Mouse (Mus musculus) liver, embryonic 11.5 days (tissue): ENCODE data around the gene Hs6st3. TPM values are rescaled to one million over a fixed set of nuclear protein-coding genes. Genes with fewer than 3 reads are reported as not detected.
"Not testable (repeated sequence)": the region's sequence is repeated elsewhere in the genome, so short reads cannot be mapped to it uniquely, and the experiment has no call there.

Experiments
- ATAC-seq: fragments of 200-750 bp; cut with Nextera tagmentation; replicated peaks from 2 replicates; pipeline ENCODE4 v1.8.0; 2017; ENCODE audit warnings: moderate number of reproducible peaks, mild to moderate bottlenecking, moderate TSS enrichment, moderate library complexity; ENCODE audit not compliant: low FRiP score
- DNase-seq: peaks from one replicate; pipeline ENCODE4 v3.0.0-alpha.2; 2017; ENCODE audit warnings: low spot score
- H3K27ac ChIP-seq: fragments of 300-500 bp; sonication (generic); 2 replicates; pipeline ENCODE4 v1.5.1; 2014; ENCODE audit warnings: mild to moderate bottlenecking, low read depth, low read length, control low read depth
- H3K27me3 ChIP-seq: fragments of 300-500 bp; sonication (generic); replicated peaks from 2 replicates; pipeline ENCODE4 v1.6.1; 2014; ENCODE audit warnings: low read length, mixed read lengths; ENCODE audit not compliant: control insufficient read depth, insufficient read depth
- H3K36me3 ChIP-seq: fragments of 300-500 bp; sonication (generic); 2 replicates; pipeline ENCODE4 v1.6.1; 2014; ENCODE audit warnings: mild to moderate bottlenecking, low read length, moderate library complexity, mixed read lengths; ENCODE audit not compliant: control insufficient read depth, insufficient read depth
- H3K4me1 ChIP-seq: fragments of 300-500 bp; sonication (generic); replicated peaks from 2 replicates; pipeline ENCODE4 v1.6.1; 2014; ENCODE audit warnings: low read length, mixed read lengths; ENCODE audit not compliant: control insufficient read depth, insufficient read depth
- H3K4me2 ChIP-seq: fragments of 300-500 bp; sonication (generic); 2 replicates; pipeline ENCODE4 v1.6.1; 2014; ENCODE audit warnings: mild to moderate bottlenecking, control low read depth, moderate library complexity
- H3K4me3 ChIP-seq: fragments of 300-500 bp; sonication (generic); 2 replicates; pipeline ENCODE4 v1.5.1; 2014; ENCODE audit warnings: low read depth, low read length, control low read depth
- H3K9ac ChIP-seq: fragments of 300-500 bp; sonication (generic); 2 replicates; pipeline ENCODE4 v1.6.1; 2014; ENCODE audit warnings: low read depth, low read length, control low read depth
- H3K9me3 ChIP-seq: fragments of 300-500 bp; sonication (generic); 2 replicates; pipeline ENCODE4 v1.6.1; 2016; ENCODE audit warnings: low read length, inconsistent platforms, mixed read lengths; ENCODE audit not compliant: control insufficient read depth
- WGBS: fragments of 180-500 bp; shearing (Covaris S2); extraction: QIAGEN DNeasy Blood & Tissue Kit; methylation state at CpG from one replicate; pipeline ENCODE4 v1.1.7; 2014; 5-methylcytosine and 5-hydroxymethylcytosine counted together
- polyA plus RNA-seq: library from polyadenylated mRNA; unstranded; fragments of >200 nt; fragmentation: Nextera tagmentation; extraction: Ambion mirVana; gene quantifications from 2 replicates; pipeline ENCODE4 v1.2.1, GENCODE M21; 2014

The Hs6st3 gene
- polyA plus RNA-seq, 1 experiment from 2014 or later, result not detected

- Histone ChIP-seq H3K4me2 (no peak overlapping the region), H3K4me3 (no peak overlapping the region), H3K27me3 (no peaks in the 10 kb centered on the region), H3K27ac (no peak overlapping the region), H3K9ac (no peak overlapping the region), H3K9me3 (no peaks in the 10 kb centered on the region), H3K4me1 (no peaks in the 10 kb centered on the region), H3K36me3 (no peaks in the 10 kb centered on the region)
- ATAC-seq (no peak), DNase-seq (no peak)
- WGBS, result 44% methylated on average over 4 of the region's 4 CpGs
Measured at GRCm38 (mm10) chr14:119585069-119585468, 446.9 kb downstream of the Hs6st3 start.

GRCm38 (mm10) chr14:119587365-119587764 lies 449.2 kb downstream of the Hs6st3 start:
- not testable (repeated sequence) for H3K4me1 ChIP-seq, H3K27me3 ChIP-seq, H3K9me3 ChIP-seq, H3K9ac ChIP-seq, H3K4me3 ChIP-seq, DNase-seq, H3K4me2 ChIP-seq, ATAC-seq, H3K36me3 ChIP-seq, H3K27ac ChIP-seq
- 82% methylated on average over 1 of the region's 1 CpGs for WGBS

GRCm38 (mm10) chr14:119604327-119604726 lies 466.2 kb downstream of the Hs6st3 start:
- no peak overlapping the region for H3K4me2 ChIP-seq
- no peak for DNase-seq
- 71% methylated on average over 14 of the region's 14 CpGs for WGBS
- ATAC-seq, result no peak
- H3K9ac ChIP-seq, result no peak overlapping the region
- H3K4me3 ChIP-seq, result no peak overlapping the region
- H3K4me1 ChIP-seq, result no peaks in the 10 kb centered on the region
- H3K36me3 ChIP-seq, result no peaks in the 10 kb centered on the region
- H3K9me3 ChIP-seq, result no peaks in the 10 kb centered on the region
- H3K27me3 ChIP-seq, result no peaks in the 10 kb centered on the region
- no peak overlapping the region for H3K27ac ChIP-seq

GRCm38 (mm10) chr14:119612793-119613192 lies 474.7 kb downstream of the Hs6st3 start:
- 77% methylated on average over 2 of the region's 2 CpGs for WGBS
- no peak for ATAC-seq

GRCm38 (mm10) chr14:119629127-119629526 lies 491.0 kb downstream of the Hs6st3 start:
- Histone ChIP-seq H3K27ac (no peak overlapping the region), H3K9ac (no peak overlapping the region), H3K4me1 (no peaks in the 10 kb centered on the region), H3K36me3 (no peaks in the 10 kb centered on the region), H3K4me3 (no peak overlapping the region), H3K27me3 (no peaks in the 10 kb centered on the region), H3K4me2 (no peak overlapping the region), H3K9me3 (no peaks in the 10 kb centered on the region)
- ATAC-seq, result no peak
- WGBS, result 67% methylated on average over 1 of the region's 1 CpGs
- DNase-seq, result no peak

More at GRCm38 (mm10) chr14:119612793-119613192, 474.7 kb downstream of the Hs6st3 start:
- Histone ChIP-seq H3K4me2 (no peak overlapping the region), H3K27me3 (no peaks in the 10 kb centered on the region), H3K9ac (no peak overlapping the region), H3K4me1 (no peaks in the 10 kb centered on the region), H3K9me3 (no peaks in the 10 kb centered on the region), H3K36me3 (no peaks in the 10 kb centered on the region), H3K4me3 (no peak overlapping the region), H3K27ac (no peak overlapping the region)
- no peak for DNase-seq

- no peaks in the 10 kb centered on the region for H3K9me3 ChIP-seq
- H3K4me3 ChIP-seq, result no peak overlapping the region
- WGBS, result 68% methylated on average over 3 of the region's 3 CpGs
- no peaks in the 10 kb centered on the region for H3K27me3 ChIP-seq
- H3K4me2 ChIP-seq, result no peak overlapping the region
- no peak overlapping the region for H3K9ac ChIP-seq
- no peaks in the 10 kb centered on the region for H3K36me3 ChIP-seq
- H3K4me1 ChIP-seq, result no peaks in the 10 kb centered on the region
- ATAC-seq (no peak), DNase-seq (no peak)
- H3K27ac ChIP-seq, result no peak overlapping the region
Measured at GRCm38 (mm10) chr14:119633090-119633489, 494.9 kb downstream of the Hs6st3 start.

GRCm38 (mm10) chr14:119633626-119634025 lies 495.5 kb downstream of the Hs6st3 start:
- Histone ChIP-seq H3K27ac (no peak overlapping the region), H3K9ac (no peak overlapping the region), H3K4me3 (no peak overlapping the region), H3K4me2 (no peak overlapping the region), H3K36me3 (no peaks in the 10 kb centered on the region), H3K27me3 (no peaks in the 10 kb centered on the region), H3K9me3 (no peaks in the 10 kb centered on the region), H3K4me1 (no peaks in the 10 kb centered on the region)
- no peak for DNase-seq
- 80% methylated on average over 3 of the region's 3 CpGs for WGBS
- no peak for ATAC-seq

- Histone ChIP-seq H3K27me3 (no peaks in the 10 kb centered on the region), H3K4me3 (no peak overlapping the region), H3K27ac (no peak overlapping the region), H3K36me3 (no peaks in the 10 kb centered on the region), H3K4me2 (no peak overlapping the region), H3K9ac (no peak overlapping the region), H3K4me1 (no peaks in the 10 kb centered on the region), H3K9me3 (no peaks in the 10 kb centered on the region)
- DNase-seq, result no peak
- 97% methylated on average over 1 of the region's 1 CpGs for WGBS
- ATAC-seq, result no peak
Measured at GRCm38 (mm10) chr14:119642874-119643273, 504.7 kb downstream of the Hs6st3 start.

- H3K4me3 ChIP-seq, result no peak overlapping the region
- no peaks in the 10 kb centered on the region for H3K9me3 ChIP-seq
- H3K4me1 ChIP-seq, result no peaks in the 10 kb centered on the region
- no peaks in the 10 kb centered on the region for H3K27me3 ChIP-seq
- H3K4me2 ChIP-seq, result no peak overlapping the region
- DNase-seq, result no peak
- WGBS, result 90% methylated on average over 12 of the region's 12 CpGs
- no peak overlapping the region for H3K9ac ChIP-seq
- no peak overlapping the region for H3K27ac ChIP-seq
- no peaks in the 10 kb centered on the region for H3K36me3 ChIP-seq
- no peak for ATAC-seq
Measured at GRCm38 (mm10) chr14:119643840-119644239, 505.7 kb downstream of the Hs6st3 start.
